Mouse (Mus musculus): Measurements from ENCODE around the gene Hapln2.

The Hapln2 gene

GRCm38 (mm10) chr3:87981894-87982835, 45.2 kb downstream of the Hapln2 start:
- no peak for DNase-seq (ENCODE audit: low spot score in 2 of 2)

GRCm38 (mm10) chr3:87981214-87981760, 46.1 kb downstream of the Hapln2 start:
- DNase-seq (ENCODE audit: low spot score in 2 of 2), result no peak

- no peak for DNase-seq (ENCODE audit: low spot score in 2 of 2)
Measured at GRCm38 (mm10) chr3:87980728-87981127, 46.7 kb downstream of the Hapln2 start.

- no peak for DNase-seq (ENCODE audit: low spot score in 2 of 2)
Measured at GRCm38 (mm10) chr3:87980085-87980484, 47.3 kb downstream of the Hapln2 start.

GRCm38 (mm10) chr3:87979493-87979892, 47.9 kb downstream of the Hapln2 start:
- no peak for DNase-seq (ENCODE audit: low spot score in 2 of 2)

- DNase-seq (ENCODE audit: low spot score in 2 of 2), result no peak
Measured at GRCm38 (mm10) chr3:87974381-87974987, 52.9 kb downstream of the Hapln2 start.

- DNase-seq (ENCODE audit: low spot score in 2 of 2), result no peak
Measured at GRCm38 (mm10) chr3:87973593-87974380, 53.6 kb downstream of the Hapln2 start.

GRCm38 (mm10) chr3:87972776-87973175, 54.6 kb downstream of the Hapln2 start:
- DNase-seq (ENCODE audit: low spot score in 2 of 2), result no peak

- no peak for DNase-seq (ENCODE audit: low spot score in 2 of 2)
Measured at GRCm38 (mm10) chr3:87972203-87972664, 55.1 kb downstream of the Hapln2 start.

Measured in frontal cortex, postnatal 36 days (tissue).